Mouse (Mus musculus) olfactory bulb, adult 2 months (tissue): Measurements from ENCODE around the gene Naa15. TPM values are rescaled to one million over a fixed set of nuclear protein-coding genes. Genes with fewer than 3 reads are reported as not detected.

ENCODE experiments used
- H3K27ac ChIP-seq: fragments of 200-500 bp; 2 replicates; pipeline ENCODE4 v1.5.1; 2012; ENCODE audit warnings: low read depth, low read length; ENCODE audit not compliant: insufficient read depth
- H3K4me1 ChIP-seq: fragments of 200-500 bp; 2 replicates; pipeline ENCODE4 v1.6.1; 2012; ENCODE audit warnings: low read length; ENCODE audit not compliant: control insufficient read depth, insufficient read depth
- H3K4me3 ChIP-seq: fragments of 200-500 bp; 2 replicates; pipeline ENCODE4 v1.5.1; 2012; ENCODE audit warnings: mild to moderate bottlenecking, low read depth, low read length, moderate library complexity; ENCODE audit not compliant: insufficient read depth
- CTCF ChIP-seq: fragments of 200-500 bp; IDR thresholded peaks from 2 replicates; pipeline ENCODE4 v1.5.1; 2012; ENCODE audit warnings: low read depth, mild to moderate bottlenecking, low read length, moderate library complexity; ENCODE audit not compliant: insufficient read depth
- POLR2A ChIP-seq: fragments of 200-500 bp; IDR thresholded peaks from 2 replicates; pipeline ENCODE4 v1.6.1; 2012; ENCODE audit warnings: mild to moderate bottlenecking, low read depth, low read length, moderate library complexity; ENCODE audit not compliant: insufficient read depth
- WGBS: fragments of 180-500 bp; shearing (Covaris S2); methylation state at CpG from one replicate; pipeline ENCODE4 v1.1.7; 2018; 5-methylcytosine and 5-hydroxymethylcytosine counted together
- polyA plus RNA-seq: library from polyadenylated mRNA; stranded (reverse); fragments of >200 nt; gene quantifications from 2 replicates; pipeline ENCODE4 v1.2.4, GENCODE M21; 2012; ENCODE audit warnings: low replicate concordance; ENCODE audit not compliant: missing spikeins, insufficient read depth, insufficient read length

Naa15 gene
- polyA plus RNA-seq, 1 experiment = not detected

DNA sequence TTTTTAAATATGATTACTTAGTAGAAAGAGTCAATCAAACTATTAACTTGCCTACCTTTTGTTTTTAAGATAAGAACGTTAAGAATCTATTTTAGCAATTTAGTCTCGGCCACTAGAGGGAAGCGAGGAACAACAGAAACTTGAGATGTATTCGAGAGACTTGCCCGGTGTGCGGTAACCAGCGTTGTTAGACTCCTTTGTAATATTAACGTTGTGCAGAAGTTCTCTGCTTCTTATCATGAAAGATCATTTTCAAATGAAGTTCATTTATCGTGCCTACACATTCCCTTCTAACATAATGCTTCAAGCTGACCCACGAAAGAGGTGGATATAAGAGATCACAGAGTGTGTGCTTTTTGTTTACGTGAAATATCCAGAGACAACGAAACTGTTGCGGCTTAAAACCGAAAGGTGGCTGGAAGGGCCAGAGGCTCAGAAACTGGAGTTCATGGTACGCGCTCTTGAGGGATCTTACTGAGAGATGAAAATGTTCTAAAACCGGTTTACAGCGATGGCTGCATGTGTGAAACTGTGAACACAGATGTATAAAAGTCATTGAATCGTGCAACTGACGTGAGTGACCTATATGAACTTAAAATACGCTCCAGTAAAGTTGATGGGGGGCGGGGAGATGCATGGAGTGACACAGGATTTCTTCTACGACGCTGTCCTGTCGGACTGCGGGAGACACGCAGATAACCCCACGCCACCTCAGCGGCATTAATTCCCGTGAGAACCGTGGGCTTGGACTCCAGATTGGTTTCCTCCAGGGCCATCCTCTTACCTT is 36.9 kb upstream of the Naa15 start:
- TF ChIP-seq CTCF (no peak), POLR2A (no peak)
- Histone ChIP-seq H3K4me3 (no peak overlapping the region; the same call in 1 of the 2 replicates), H3K27ac (no peak overlapping the region), H3K4me1 (peaks cover 5% of the 10 kb centered on the region; the same call in 1 of the 2 replicates)
- 41% methylated on average over 31 of the region's 31 CpGs for WGBS

DNA sequence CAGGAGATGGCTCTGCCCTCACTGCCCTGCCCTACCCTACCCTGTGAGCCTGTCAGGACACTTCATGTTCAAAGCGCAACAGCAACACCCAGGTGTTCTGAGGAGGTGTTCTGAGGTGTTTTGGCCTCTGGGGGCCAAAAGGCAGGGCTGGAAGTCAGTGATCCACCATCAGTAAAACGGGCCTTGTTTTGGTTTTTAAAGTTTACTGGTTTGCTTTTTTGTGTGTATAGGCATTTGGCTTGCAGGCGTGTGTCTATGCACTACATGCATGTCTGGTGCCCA is 36.3 kb upstream of the Naa15 start:
- H3K4me1 ChIP-seq = peaks cover 5% of the 10 kb centered on the region; the same call in 1 of the 2 replicates
- no peak overlapping the region for H3K27ac ChIP-seq
- no peak overlapping the region for H3K4me3 ChIP-seq
- TF ChIP-seq CTCF (no peak), POLR2A (no peak)
- 92% methylated on average over 3 of the region's 3 CpGs for WGBS

DNA sequence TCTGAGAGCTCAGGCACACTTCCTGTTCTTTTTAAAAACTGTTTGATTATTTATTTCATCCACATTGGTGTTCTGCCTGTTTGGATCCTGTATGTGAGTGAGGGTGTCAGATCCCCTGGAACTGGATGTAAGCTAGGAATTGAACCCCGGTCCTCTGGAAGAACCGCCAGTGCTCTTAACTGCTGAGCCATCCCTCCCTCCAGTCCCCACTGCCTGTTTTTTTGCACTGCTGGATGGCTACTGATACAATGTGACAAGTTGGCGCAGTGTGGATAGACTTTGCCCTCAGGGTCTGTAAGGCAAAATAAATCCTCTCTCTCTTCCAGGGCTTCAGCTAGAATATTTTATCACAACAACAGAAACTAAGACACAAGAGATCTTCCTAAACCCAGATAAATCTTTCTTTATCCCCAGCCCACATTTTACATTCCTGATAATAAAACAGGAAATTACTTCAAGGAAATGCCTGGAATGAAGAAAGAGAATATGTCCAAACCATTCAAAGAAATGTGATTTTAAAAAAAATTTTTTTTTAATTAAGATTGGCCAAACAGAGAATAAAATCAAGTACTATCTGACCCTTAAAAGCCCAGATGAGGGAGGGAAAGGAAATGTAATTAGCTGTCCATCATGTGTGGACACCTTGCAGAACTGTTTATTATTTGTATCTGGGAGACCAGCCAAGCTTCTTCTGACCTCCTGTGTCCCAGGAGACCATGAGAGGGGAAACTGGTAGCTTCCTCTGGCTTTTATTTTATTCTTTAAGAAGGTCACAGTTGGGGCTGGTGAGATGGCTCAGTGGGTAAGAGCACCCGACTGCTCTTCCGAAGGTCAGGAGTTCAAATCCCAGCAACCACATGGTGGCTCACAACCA is 34.9 kb upstream of the Naa15 start:
- TF ChIP-seq POLR2A (no peak), CTCF (no peak)
- Histone ChIP-seq H3K27ac (no peak overlapping the region), H3K4me1 (peaks cover 5% of the 10 kb centered on the region; the same call in 1 of the 2 replicates), H3K4me3 (no peak overlapping the region)
- WGBS = 82% methylated on average over 5 of the region's 5 CpGs

DNA sequence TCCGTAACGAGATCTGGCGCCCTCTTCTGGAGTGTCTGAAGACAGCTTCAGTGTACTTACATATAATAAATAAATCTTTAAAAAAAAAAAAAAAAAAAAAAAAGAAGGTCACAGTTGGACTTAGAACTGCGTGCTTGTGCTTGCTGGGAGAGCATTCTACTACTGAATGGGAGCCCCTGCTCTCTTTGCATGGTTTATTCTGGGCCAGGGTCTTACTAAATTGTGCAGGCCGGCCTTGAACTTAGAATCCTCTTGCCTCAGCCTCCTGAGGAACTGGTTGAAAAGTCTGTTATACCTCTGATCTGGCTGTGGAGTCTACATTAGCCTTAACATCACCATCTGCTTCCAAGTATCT is 34.3 kb upstream of the Naa15 start:
- WGBS = 73% methylated on average over 4 of the region's 5 CpGs
- Histone ChIP-seq H3K4me1 (peaks cover 5% of the 10 kb centered on the region; the same call in 1 of the 2 replicates), H3K4me3 (no peak overlapping the region), H3K27ac (no peak overlapping the region)
- TF ChIP-seq CTCF (no peak), POLR2A (no peak)

DNA sequence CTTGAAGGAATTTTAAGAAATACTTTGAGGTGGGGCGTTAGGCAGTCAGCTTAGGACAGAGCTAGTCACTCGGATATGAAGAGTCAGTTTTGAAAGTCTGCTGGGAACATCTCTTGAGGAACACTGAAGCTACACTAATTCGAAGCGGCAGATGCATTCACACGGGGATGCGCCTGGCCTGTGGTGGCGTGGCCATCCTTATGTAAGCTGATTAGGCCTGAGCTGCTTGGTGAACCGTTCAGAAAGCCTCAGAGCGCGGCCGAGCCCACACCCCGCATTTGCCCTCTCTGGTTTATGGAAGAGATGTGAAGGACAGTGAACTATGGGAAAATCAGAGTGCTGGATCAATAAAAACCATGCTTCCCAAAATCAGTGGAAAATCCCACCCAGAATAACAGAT is 31.5 kb upstream of the Naa15 start:
- TF ChIP-seq CTCF (no peak), POLR2A (no peak)
- H3K4me3 ChIP-seq = no peak overlapping the region
- no peak overlapping the region for H3K27ac ChIP-seq
- 70% methylated on average over 12 of the region's 12 CpGs for WGBS
- peaks cover 4% of the 10 kb centered on the region; the same call in 1 of the 2 replicates for H3K4me1 ChIP-seq

DNA sequence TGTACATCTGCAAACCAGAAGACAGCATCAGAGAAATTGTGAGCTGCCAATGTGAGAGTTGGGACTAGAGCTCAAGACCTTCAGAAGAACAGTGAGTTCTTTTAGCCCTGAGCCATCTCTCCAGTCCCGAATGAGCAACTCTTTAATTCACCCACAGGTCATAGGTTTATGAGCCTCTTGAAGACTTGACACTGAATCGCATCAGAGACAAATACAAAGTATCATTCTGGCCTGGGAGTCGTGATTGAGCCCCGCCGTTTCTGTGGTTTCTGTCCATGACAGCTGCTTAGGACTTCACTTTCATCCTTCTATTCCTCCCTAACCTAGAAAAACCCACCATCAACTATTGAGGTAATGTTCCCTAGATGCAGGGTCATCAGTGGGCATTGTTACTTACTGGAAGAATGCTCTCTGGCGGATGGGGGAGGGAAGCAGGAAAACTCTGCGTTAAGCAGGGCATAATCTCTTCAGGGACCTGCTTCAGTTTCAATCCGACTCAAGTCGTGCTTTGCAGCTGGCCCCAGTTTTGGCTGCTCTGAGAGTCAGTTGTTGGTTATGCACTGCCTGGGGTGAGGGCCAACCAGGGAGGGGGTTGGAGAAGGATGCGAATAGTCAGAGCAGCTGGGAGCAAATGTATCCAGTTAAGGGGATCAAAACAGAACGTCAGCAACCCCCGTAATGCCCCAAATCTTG is 28.4 kb upstream of the Naa15 start:
- H3K4me1 ChIP-seq = peaks cover 7% of the 10 kb centered on the region
- H3K4me3 ChIP-seq = no peak overlapping the region
- TF ChIP-seq POLR2A (no peak), CTCF (no peak)
- H3K27ac ChIP-seq = no peak overlapping the region
- 56% methylated on average over 12 of the region's 12 CpGs for WGBS

DNA sequence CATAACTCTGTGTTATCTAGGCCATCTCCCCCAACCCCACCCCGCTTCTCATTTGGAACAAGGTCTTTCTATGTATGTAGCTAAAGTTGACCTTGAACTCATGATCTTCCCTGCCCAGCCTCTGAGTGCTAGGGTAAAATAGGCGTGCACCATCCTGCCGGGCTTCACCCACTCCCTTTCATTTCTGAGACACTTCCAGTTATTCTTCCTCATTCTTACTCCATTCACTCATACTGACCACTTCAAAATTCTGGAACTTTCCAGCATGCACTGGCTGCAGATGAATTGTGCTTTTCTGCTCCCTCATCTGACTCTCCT is 27.9 kb upstream of the Naa15 start:
- no peak overlapping the region for H3K4me3 ChIP-seq
- WGBS = 75% methylated on average over 3 of the region's 3 CpGs

DNA sequence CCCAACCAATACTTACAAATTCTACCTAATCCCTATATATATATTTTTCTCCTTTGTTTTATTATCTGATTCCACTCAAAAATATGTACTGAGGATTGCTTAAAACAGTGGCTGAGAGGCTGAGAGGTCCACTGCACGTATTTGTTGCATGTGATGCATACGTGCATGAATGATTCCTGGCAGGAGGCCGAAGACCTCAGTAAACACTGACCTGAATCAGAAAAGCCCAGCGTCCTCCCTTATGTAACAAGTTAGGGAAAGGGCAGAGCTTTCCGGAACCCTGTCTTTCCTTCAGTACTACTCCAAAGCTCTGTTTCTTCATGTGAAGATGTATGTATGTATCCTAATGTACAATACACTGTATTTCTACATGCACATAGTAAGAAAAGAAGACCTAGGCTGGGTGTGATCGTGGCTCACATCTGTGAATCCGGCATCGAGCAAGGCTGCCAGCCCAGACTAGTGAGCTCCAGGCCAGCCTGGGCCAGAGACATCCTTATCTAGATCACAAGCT is 27.0 kb upstream of the Naa15 start:
- Histone ChIP-seq H3K27ac (no peak overlapping the region), H3K4me3 (no peak overlapping the region), H3K4me1 (peaks cover 7% of the 10 kb centered on the region)
- no peak for TF ChIP-seq CTCF
- no peak for TF ChIP-seq POLR2A
- WGBS = 85% methylated on average over 8 of the region's 8 CpGs

More for the DNA sequence above, 27.9 kb upstream of the Naa15 start:
- TF ChIP-seq POLR2A (no peak), CTCF (no peak)
- H3K27ac ChIP-seq = no peak overlapping the region
- peaks cover 7% of the 10 kb centered on the region for H3K4me1 ChIP-seq

DNA sequence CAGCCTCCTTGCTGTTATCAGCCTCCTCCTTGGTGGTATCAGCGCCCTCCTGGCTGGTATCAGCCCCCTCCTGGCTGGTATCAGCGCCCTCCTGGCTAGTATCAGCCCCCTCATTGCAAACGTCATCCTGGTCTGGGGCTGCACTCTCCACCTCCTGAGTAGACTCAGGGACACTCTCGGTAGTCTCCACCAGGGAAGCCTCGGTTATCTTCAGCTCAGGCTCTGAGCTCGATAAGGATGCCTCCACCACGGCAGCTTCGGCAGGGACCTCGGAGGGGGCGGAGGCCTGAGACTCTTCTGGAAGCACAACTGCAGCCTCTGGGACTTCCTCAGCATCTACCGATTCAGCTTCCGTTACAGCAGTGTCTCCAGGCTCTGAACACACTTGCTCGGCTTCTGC is 26.0 kb upstream of the Naa15 start:
- Histone ChIP-seq H3K4me3 (peak overlapping the region; percentile 4), H3K27ac (no peak overlapping the region), H3K4me1 (peaks cover 7% of the 10 kb centered on the region)
- TF ChIP-seq POLR2A (no peak), CTCF (no peak)
- 15% methylated on average over 13 of the region's 13 CpGs for WGBS
